Mouse (Mus musculus) liver, embryonic 14.5 days (tissue): ENCODE measurements around the gene Mageb4. TPM values are rescaled to one million over a fixed set of nuclear protein-coding genes. Genes with fewer than 3 reads are reported as not detected.
"Not testable (repeated sequence)": the region's sequence is repeated elsewhere in the genome, so short reads cannot be mapped to it uniquely, and the experiment has no call there.

Experiments
- ATAC-seq: fragments of 200-750 bp; cut with Nextera tagmentation; 2 replicates; pipeline ENCODE4 v1.8.0; 2017; ENCODE audit warnings: moderate number of reproducible peaks, mild to moderate bottlenecking, moderate library complexity; ENCODE audit not compliant: insufficient read depth
- DNase-seq, 3 experiments: peaks; one replicate each; pipeline ENCODE4 v3.0.0-alpha.2; 2012 to 2013; ENCODE audit warnings: low read depth in 3 of 3, low spot score in 3 of 3
- H3K27ac ChIP-seq: fragments of 300-500 bp; sonication (generic); 2 replicates; pipeline ENCODE4 v1.5.1; 2014; ENCODE audit warnings: moderate library complexity, mild to moderate bottlenecking, control low read depth, inconsistent platforms
- H3K27me3 ChIP-seq: fragments of 300-500 bp; sonication (generic); 2 replicates; pipeline ENCODE4 v1.6.1; 2014; ENCODE audit warnings: mild to moderate bottlenecking, low read length, moderate library complexity; ENCODE audit not compliant: control insufficient read depth, insufficient read depth
- H3K36me3 ChIP-seq: fragments of 300-500 bp; sonication (generic); replicated peaks from 2 replicates; pipeline ENCODE4 v1.6.1; 2014; ENCODE audit warnings: low read depth; ENCODE audit not compliant: control insufficient read depth, insufficient read depth
- H3K4me1 ChIP-seq, 2 experiments: fragments of 200-500 bp in 1 of 2; fragments of 300-500 bp in 1 of 2; sonication (generic) in 1 of 2; replicated peaks; 2 replicates each; pipeline ENCODE4 v1.6.1; 2012 to 2014; ENCODE audit warnings: antibody characterized with exemption in 1 of 2, inconsistent platforms in 1 of 2, low read length in 1 of 2; ENCODE audit not compliant: control insufficient read depth in 2 of 2, insufficient read depth in 2 of 2
- H3K4me2 ChIP-seq: fragments of 300-500 bp; sonication (generic); 2 replicates; pipeline ENCODE4 v1.6.1; 2014; ENCODE audit warnings: low read depth, mild to moderate bottlenecking, control low read depth, moderate library complexity
- H3K4me3 ChIP-seq, 2 experiments: fragments of 200-500 bp in 1 of 2; fragments of 300-500 bp in 1 of 2; sonication (generic) in 1 of 2; 2 replicates each; pipeline ENCODE4 v1.5.1; 2012 to 2014; ENCODE audit warnings: low read depth in 2 of 2, low read length in 2 of 2, mild to moderate bottlenecking in 2 of 2, control low read depth in 1 of 2, inconsistent platforms in 1 of 2, moderate library complexity in 1 of 2; ENCODE audit not compliant: insufficient read depth in 1 of 2
- H3K9ac ChIP-seq: fragments of 300-500 bp; sonication (generic); replicated peaks from 2 replicates; pipeline ENCODE4 v1.6.1; 2014; ENCODE audit warnings: mild to moderate bottlenecking, control low read depth, moderate library complexity
- H3K9me3 ChIP-seq: fragments of 300-500 bp; sonication (generic); 2 replicates; pipeline ENCODE4 v1.6.1; 2016; ENCODE audit warnings: low read length, mixed read lengths; ENCODE audit not compliant: control insufficient read depth
- CTCF ChIP-seq: IDR thresholded peaks from 2 replicates; pipeline ENCODE4 v1.5.1; 2016; ENCODE audit warnings: antibody characterized with exemption, low read depth, control low read depth
- EP300 ChIP-seq: IDR thresholded peaks from 2 replicates; pipeline ENCODE4 v1.6.1; 2016; ENCODE audit warnings: antibody characterized with exemption, low read depth
- whole genome bisulfite sequencing: fragments of 180-500 bp; shearing (Covaris S2); extraction: QIAGEN DNeasy Blood & Tissue Kit; methylation state at CpG from one replicate; pipeline ENCODE4 v1.1.7; 2014; ENCODE audit not compliant: insufficient replicate concordance; 5-methylcytosine and 5-hydroxymethylcytosine counted together
- polyA plus RNA-seq, 2 experiments: library from polyadenylated mRNA; depleted of rRNA in 1 of 2; stranded (reverse) in 1 of 2; unstranded in 1 of 2; fragments of >200 nt; fragmentation: Nextera tagmentation in 1 of 2; extraction: Ambion mirVana in 1 of 2; gene quantifications; 2 replicates each; pipeline versions ENCODE4 v1.2.1 to v1.2.3; 2012 to 2014

Gene Mageb4
- polyA plus RNA-seq (2012; rRNA removed) (not detected in 2 replicates), polyA plus RNA-seq (2014; fragmentation: Nextera tagmentation; extraction: Ambion mirVana) (not detected in 2 replicates)

GRCm38 (mm10) chrX:86304993-86305392, at the start of gene Mageb4:
TSS of gene Mageb4 (minus strand) at chrX:86305093.
- no CpG with 5 or more reads among the region's 13 CpGs for WGBS
- ATAC-seq, H3K4me1 ChIP-seq, H3K4me2 ChIP-seq, H3K9me3 ChIP-seq, H3K27ac ChIP-seq, H3K27me3 ChIP-seq, DNase-seq, H3K4me3 ChIP-seq, H3K36me3 ChIP-seq, H3K9ac ChIP-seq: not testable (repeated sequence)

GRCm38 (mm10) chrX:86284597-86284996, 20.3 kb downstream of the Mageb4 start:
- H3K9ac ChIP-seq, H3K27me3 ChIP-seq, ATAC-seq, H3K36me3 ChIP-seq, H3K27ac ChIP-seq, H3K4me1 ChIP-seq, H3K4me3 ChIP-seq, H3K4me2 ChIP-seq, H3K9me3 ChIP-seq, DNase-seq: not testable (repeated sequence)
- 37% methylated on average over 1 of the region's 2 CpGs for WGBS

DNA sequence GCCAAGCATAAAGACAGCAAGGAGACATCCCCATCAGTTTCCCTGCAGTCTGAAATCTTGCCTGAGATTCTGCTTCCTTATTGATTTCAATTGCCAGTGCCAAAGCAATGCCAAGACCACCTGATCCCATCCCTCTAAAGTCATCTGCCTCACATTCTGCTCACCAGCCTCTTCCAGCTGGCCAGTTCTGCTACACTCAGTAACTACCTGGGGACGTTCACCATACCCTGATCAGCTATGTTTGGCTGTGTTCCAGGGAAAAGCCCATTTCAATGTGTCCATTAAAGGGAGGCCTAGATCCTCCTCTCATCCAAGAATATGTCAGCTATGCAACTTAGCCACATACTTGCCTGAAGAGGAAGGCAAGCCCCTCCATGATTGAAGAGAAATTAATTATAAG, 58.9 kb downstream of the Mageb4 start:
- not testable (repeated sequence) for H3K9me3 ChIP-seq, H3K36me3 ChIP-seq, H3K4me2 ChIP-seq, H3K4me1 ChIP-seq, H3K9ac ChIP-seq, H3K4me3 ChIP-seq, DNase-seq, H3K27ac ChIP-seq, H3K27me3 ChIP-seq, ATAC-seq
- WGBS = no CpG with 5 or more reads among the region's 1 CpGs

DNA sequence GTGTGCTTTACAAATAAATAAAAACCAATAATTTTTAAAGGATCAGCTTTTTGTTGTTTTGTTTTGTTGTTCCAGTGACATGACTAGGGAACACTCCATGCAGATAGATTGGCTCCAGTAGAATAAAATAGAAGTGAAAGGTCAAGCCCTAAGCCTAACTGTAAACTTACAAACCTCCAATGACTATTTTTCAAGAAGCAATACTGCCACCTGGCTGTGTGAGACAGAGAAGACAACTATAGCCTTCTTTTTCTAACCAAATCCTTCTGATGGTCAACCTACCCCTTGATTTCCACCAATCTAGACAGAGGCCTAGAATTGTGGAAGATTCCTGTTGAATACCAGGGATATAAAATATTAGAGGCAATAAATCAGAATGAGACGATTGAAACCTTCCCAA, 67.6 kb downstream of the Mageb4 start:
- WGBS = no CpG with 5 or more reads among the region's 1 CpGs
- ATAC-seq (no peak), DNase-seq (no peak)
- Histone ChIP-seq H3K27me3 (no peaks in the 10 kb centered on the region), H3K27ac (no peak overlapping the region), H3K36me3 (no peaks in the 10 kb centered on the region), H3K4me2 (no peak overlapping the region), H3K4me3 (no peak overlapping the region), H3K9ac (no peak overlapping the region), H3K4me1 (no peaks in the 10 kb centered on the region), H3K9me3 (no peaks in the 10 kb centered on the region)
- TF ChIP-seq EP300 = no peak
- TF ChIP-seq CTCF = no peak

Other genes with a start within 250 kb of the Mageb4 start
- gene Nr0b1, start 113.3 kb downstream of the Mageb4 start, polyA plus RNA-seq (2012; rRNA removed) = 0.06 and 0.09 TPM in 2 replicates
- gene Nr0b1, start 113.3 kb downstream of the Mageb4 start, polyA plus RNA-seq (2014; fragmentation: Nextera tagmentation; extraction: Ambion mirVana) = 0.10 and 0.14 TPM in 2 replicates